Mouse (Mus musculus) thymus, adult 2 months (tissue): ENCODE measurements around the gene Pltp. TPM values are rescaled to one million over a fixed set of nuclear protein-coding genes. Genes with fewer than 3 reads are reported as not detected.
A peak's percentile ranks its signal among the peaks of the same experiment; 100 is the strongest.

ENCODE experiments used
- DNase-seq: peaks from one replicate; pipeline ENCODE4 v3.0.0; 2021
- H3K27ac ChIP-seq: fragments of 200-500 bp; 2 replicates; pipeline ENCODE4 v1.5.1; 2012; ENCODE audit warnings: low read length, control low read depth; ENCODE audit not compliant: control insufficient read depth, insufficient read depth
- H3K27me3 ChIP-seq: fragments of 200-500 bp; 2 replicates; pipeline ENCODE4 v1.6.1; 2012; ENCODE audit warnings: mild to moderate bottlenecking, low read length, moderate library complexity, mixed read lengths; ENCODE audit not compliant: control insufficient read depth, insufficient read depth
- H3K36me3 ChIP-seq: fragments of 200-500 bp; 2 replicates; pipeline ENCODE4 v1.6.1; 2012; ENCODE audit warnings: mild to moderate bottlenecking, low read length, moderate library complexity; ENCODE audit not compliant: control insufficient read depth, insufficient read depth
- H3K4me1 ChIP-seq: fragments of 200-500 bp; replicated peaks from 2 replicates; pipeline ENCODE4 v1.6.1; 2012; ENCODE audit warnings: low read length; ENCODE audit not compliant: control insufficient read depth, insufficient read depth
- H3K4me3 ChIP-seq: fragments of 200-500 bp; 2 replicates; pipeline ENCODE4 v1.5.1; 2012; ENCODE audit warnings: mild to moderate bottlenecking, low read length, control low read depth, moderate library complexity; ENCODE audit not compliant: control insufficient read depth, insufficient read depth
- CTCF ChIP-seq: fragments of 200-500 bp; IDR thresholded peaks from 2 replicates; pipeline ENCODE4 v1.5.1; 2012; ENCODE audit warnings: mild to moderate bottlenecking, control low read depth, low read length, moderate library complexity, borderline replicate concordance; ENCODE audit not compliant: control insufficient read depth, poor library complexity, insufficient read depth; ENCODE audit errors: extremely low read depth
- POLR2A ChIP-seq: fragments of 200-500 bp; IDR thresholded peaks from 2 replicates; pipeline ENCODE4 v1.6.1; 2012; ENCODE audit warnings: mild to moderate bottlenecking, low read length, control low read depth, moderate library complexity; ENCODE audit not compliant: control insufficient read depth, poor library complexity, insufficient read depth; ENCODE audit errors: extremely low read depth
- WGBS: fragments of 180-500 bp; shearing (Covaris S2); methylation state at CpG from one replicate; pipeline ENCODE4 v1.1.7; 2018; 5-methylcytosine and 5-hydroxymethylcytosine counted together
- polyA plus RNA-seq: library from polyadenylated mRNA; depleted of rRNA; stranded (reverse); fragments of >200 nt; gene quantifications from 2 replicates; pipeline ENCODE4 v1.2.3, GENCODE M21; 2012; rRNA removed

The Pltp gene
- polyA plus RNA-seq: 227 and 263 TPM in 2 replicates

- Histone ChIP-seq H3K36me3 (no peaks in the 10 kb centered on the region), H3K27ac (no peak within 1 kb of the TSS), H3K27me3 (peaks cover 18% of the 10 kb centered on the region), H3K4me3 (peak within 1 kb of the TSS; percentile 35), H3K4me1 (peaks cover 17% of the 10 kb centered on the region)
- no peak for DNase-seq
- under 1% methylated on average over 47 of the region's 47 CpGs for WGBS
- TF ChIP-seq CTCF: no peak
- no peak for TF ChIP-seq POLR2A
These were observed at the start of gene Pltp for GRCm38 (mm10) chr2:164857101-164857821. Pltp (minus strand) TSS chr2:164857711.

- Histone ChIP-seq H3K36me3 (peaks cover 68% of the 10 kb centered on the region), H3K4me1 (peaks cover 26% of the 10 kb centered on the region), H3K27ac (no peak overlapping the region), H3K27me3 (no peaks in the 10 kb centered on the region), H3K4me3 (no peak overlapping the region)
- DNase-seq: no peak
- 99% methylated on average over 4 of the region's 4 CpGs for WGBS
- TF ChIP-seq POLR2A (no peak), CTCF (no peak)
These were observed 48.6 kb upstream of the Pltp start for GRCm38 (mm10) chr2:164906071-164906470.

- Histone ChIP-seq H3K36me3 (peaks cover 82% of the 10 kb centered on the region), H3K27me3 (no peaks in the 10 kb centered on the region), H3K4me3 (no peak overlapping the region), H3K4me1 (peaks cover 30% of the 10 kb centered on the region), H3K27ac (no peak overlapping the region)
- TF ChIP-seq CTCF: no peak
- TF ChIP-seq POLR2A: no peak
- WGBS: 90% methylated on average over 1 of the region's 1 CpGs
- DNase-seq: no peak
These were observed 46.0 kb upstream of the Pltp start for GRCm38 (mm10) chr2:164903496-164903895.

- WGBS: 70% methylated on average over 13 of the region's 13 CpGs
- TF ChIP-seq POLR2A (no peak), CTCF (no peak)
- no peak for DNase-seq
- no peak overlapping the region for H3K4me3 ChIP-seq
- H3K36me3 ChIP-seq: peaks cover 79% of the 10 kb centered on the region
- H3K27me3 ChIP-seq: no peaks in the 10 kb centered on the region
- H3K27ac ChIP-seq: no peak overlapping the region
- peaks cover 28% of the 10 kb centered on the region for H3K4me1 ChIP-seq
These were observed 43.9 kb upstream of the Pltp start for GRCm38 (mm10) chr2:164901380-164901779.

GRCm38 (mm10) chr2:164899723-164900459 is 42.4 kb upstream of the Pltp start:
- no peak for TF ChIP-seq POLR2A
- no peak for TF ChIP-seq CTCF

GRCm38 (mm10) chr2:164899034-164899433 is 41.5 kb upstream of the Pltp start:
- Histone ChIP-seq H3K27me3 (no peaks in the 10 kb centered on the region), H3K4me1 (peaks cover 28% of the 10 kb centered on the region), H3K27ac (no peak overlapping the region), H3K4me3 (no peak overlapping the region), H3K36me3 (peaks cover 69% of the 10 kb centered on the region)
- no peak for DNase-seq
- no peak for TF ChIP-seq CTCF
- TF ChIP-seq POLR2A: no peak
- WGBS: 75% methylated on average over 15 of the region's 15 CpGs

More at GRCm38 (mm10) chr2:164899723-164900459, 42.4 kb upstream of the Pltp start:
- Histone ChIP-seq H3K27ac (peak overlapping the region; percentile 52; the same call in 1 of the 2 replicates), H3K27me3 (no peaks in the 10 kb centered on the region), H3K36me3 (peaks cover 78% of the 10 kb centered on the region), H3K4me3 (no peak overlapping the region), H3K4me1 (peaks cover 28% of the 10 kb centered on the region)
- peak; percentile 30 for DNase-seq
- WGBS: 10% methylated on average over 16 of the region's 16 CpGs
